Mouse (Mus musculus) left cerebral cortex, adult 9 months (tissue): ENCODE measurements around the gene Eloa.
"Not testable (repeated sequence)": the region's sequence is repeated elsewhere in the genome, so short reads cannot be mapped to it uniquely, and the experiment has no call there.

ENCODE experiments used
- DNase-seq, 2 experiments: peaks; one replicate each; pipeline ENCODE4 v3.0.0; 2022; ENCODE audit warnings: low spot score in 2 of 2

Eloa gene

GRCm38 (mm10) chr4:135985193-135985592 lies 36.4 kb downstream of the Eloa start:
- no peak for DNase-seq

DNA sequence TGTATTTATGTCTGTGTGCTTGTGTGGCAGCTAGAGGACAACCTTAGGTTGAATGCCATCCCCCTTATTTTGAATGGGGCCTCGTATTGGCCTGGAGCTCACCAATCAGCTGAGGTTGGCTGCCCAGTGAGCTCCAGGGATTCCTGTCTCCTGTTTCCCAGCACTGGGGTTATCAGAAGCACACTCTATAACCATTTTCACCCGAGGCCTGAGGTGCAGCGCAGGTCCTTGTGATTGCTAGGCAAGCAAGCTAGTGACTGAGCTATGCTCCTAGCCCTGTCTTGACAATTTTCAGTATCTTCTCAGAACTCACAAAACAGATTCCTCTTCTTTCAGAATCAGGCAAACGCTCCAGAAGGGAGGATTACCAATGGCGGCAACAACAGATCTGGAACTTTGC lies 37.0 kb downstream of the Eloa start:
- DNase-seq, result no peak

- DNase-seq, result peak in 1 of 2 experiments; percentile 80
These were observed 40.0 kb downstream of the Eloa start for GRCm38 (mm10) chr4:135981524-135982063.

- DNase-seq, result not testable (repeated sequence)
These were observed 41.3 kb downstream of the Eloa start for GRCm38 (mm10) chr4:135980223-135980622.

DNA sequence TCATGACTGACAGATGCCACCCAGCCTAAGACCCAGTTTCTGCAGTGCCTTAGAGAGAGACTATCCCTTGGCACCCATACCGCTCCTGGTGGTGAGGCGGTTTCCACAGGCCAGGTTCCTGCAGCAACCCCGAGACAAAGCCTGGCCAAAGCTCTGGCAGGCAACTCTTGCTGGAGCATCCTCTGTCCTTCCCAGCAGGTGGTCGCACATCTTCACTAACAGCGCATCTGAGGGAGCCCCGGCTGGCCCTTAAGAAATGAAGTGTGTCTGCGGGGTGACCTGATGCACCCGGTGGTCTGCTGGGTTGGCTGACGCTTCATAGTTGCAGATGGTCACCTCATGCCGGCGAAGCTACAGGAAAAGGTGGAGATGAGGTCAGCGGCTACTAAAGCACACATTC lies 45.4 kb downstream of the Eloa start:
- no peak for DNase-seq

- no peak for DNase-seq
These were observed 48.4 kb downstream of the Eloa start for GRCm38 (mm10) chr4:135972911-135973811.

DNA sequence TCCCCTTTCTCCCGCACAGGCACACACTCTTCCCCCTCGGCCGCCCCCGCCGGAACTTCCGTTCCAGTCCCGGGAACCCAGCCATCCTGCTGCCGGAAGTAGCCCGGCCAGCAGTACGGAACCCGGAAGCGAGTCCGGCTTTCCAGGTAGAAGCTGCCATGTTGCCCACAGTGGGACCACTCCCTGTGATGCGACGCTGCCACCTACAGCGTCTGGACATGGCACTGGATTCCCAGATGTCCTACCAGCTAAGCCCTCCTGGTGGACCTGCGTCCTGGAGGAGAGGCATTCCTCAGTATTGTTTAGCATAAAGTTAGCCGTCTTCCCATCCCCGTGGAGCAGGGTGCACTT lies 49.0 kb downstream of the Eloa start, which contains the start of gene Lypla2:
Gene Lypla2, minus strand, starts transcription at position 71 of the 351 bp plus-strand sequence.
- peak; percentile 70 to 91 for DNase-seq

DNA sequence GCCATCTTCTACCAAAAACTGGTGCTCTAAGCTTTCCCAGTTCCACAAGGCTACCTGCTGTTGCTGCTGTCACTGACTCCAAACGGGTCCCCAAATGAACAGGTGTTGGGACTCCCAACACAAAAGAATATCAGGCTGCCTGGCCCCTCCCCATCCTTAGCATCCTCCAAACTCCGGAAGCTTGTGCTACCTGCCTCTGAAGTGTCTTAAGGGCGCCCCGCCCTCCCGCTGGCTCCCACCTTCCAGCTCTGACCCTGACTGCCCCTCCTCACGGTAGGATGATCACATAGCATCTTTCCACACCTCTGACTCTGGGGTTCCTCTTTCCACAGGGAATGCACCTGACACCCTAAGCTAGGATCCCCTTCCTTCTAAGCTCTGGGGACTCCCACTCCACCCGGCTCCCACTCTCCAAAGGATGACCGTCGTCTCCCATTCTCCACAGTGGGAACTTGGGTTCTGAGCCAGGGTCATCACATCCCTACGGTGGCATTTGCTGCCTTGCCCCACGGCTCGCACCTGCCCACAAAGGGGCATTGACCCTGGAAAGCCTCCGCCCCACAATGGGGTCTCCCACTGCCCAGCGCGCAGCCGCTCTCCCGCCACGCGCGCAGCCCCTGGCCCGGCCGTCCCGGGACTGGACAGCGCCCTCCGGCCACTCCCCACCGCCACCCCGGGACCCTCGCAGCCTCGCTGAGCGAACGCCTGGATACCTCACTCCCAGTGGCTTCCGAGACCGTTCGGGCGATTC lies 49.6 kb downstream of the Eloa start:
- no peak for DNase-seq

- no peak for DNase-seq
These were observed 51.0 kb downstream of the Eloa start for GRCm38 (mm10) chr4:135970585-135970984.

DNA sequence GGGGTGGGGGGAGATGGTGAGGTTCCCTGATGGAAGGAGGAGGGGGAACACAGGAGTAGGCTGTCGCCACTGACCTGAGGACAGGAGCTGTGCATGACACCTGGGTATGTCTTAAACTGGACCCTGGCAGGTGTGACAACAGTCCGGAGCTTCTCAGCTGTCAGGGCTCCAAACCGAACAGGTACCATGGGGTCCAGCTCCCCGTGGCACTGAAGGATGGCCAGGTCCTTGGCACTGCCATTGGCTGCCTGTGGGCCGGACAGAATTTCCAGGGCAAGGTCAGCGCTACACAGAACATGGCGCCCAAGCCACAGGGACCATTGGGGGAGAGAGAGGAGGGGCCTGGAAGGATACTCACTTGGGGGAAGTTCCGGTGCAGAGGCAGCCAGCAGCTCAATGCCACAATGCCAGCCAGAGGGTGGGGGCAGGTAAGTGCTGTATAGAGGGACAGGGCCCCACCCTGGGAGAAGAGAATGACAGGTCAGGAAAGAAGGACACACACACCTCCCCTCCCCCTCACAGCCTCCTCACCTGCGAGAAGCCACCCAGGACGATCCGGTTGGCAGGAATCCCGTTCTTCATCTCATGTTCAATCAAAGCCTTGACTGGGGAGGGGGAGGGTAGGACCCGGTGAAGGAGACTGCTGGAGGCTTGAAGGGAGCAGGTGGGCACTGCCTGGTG lies 52.4 kb downstream of the Eloa start:
- DNase-seq, result no peak

DNA sequence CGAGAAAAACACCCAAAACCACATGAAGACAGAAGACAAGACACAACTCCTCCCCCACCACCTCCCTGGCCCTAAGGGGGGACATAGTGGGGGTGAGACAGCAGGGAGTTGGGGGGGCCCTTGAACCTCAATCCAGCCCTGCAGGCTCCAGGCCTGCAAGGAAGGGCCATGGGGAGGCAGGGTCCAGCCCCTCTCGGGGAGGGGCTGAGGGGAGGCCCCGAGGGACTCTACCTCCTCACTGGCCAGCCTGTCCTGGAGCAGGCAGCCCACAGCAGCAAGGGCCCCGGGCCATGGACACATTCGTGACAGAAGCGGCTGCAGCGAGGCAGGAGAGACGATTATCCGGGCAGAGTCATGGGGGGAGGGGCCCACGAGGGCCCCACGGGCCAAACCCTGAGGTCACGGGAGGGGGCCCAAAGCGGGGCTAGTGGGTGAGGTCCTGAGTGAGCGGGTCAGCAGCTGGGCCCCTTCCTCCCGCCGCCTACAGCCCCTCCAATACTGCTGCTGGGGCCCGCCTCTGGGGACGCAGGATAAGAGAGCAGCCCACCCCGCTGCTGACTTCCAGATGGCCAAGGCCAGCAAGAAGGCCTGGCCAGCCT lies 53.2 kb downstream of the Eloa start:
- DNase-seq, result no peak

DNA sequence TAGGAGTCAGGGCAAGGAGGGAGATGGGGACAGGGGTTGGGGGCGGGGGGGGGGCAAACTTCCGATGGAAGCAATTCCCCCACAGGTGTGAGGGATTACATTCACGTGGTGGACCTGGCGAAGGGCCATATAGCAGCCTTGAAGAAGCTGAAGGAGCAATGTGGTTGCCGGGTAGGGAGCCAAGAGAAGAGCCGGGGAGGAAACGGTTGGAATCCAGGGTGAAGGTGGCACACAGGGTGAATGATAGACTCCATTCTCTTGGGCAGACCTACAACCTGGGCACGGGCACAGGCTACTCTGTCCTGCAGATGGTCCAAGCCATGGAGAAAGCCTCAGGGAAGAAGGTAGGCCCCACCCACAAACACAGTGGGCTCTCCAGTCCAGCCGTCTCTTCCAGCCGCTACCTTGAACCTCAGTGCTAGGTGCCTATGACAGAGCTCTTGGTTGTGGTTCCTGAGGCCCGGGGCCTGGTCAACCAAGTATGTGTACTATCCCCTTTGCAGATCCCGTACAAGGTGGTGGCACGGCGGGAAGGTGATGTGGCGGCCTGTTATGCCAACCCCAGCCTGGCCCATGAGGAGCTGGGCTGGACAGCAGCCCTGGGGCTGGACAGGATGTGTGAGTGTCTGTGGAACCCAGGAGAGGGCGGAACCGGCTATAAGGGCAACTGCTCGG lies 54.3 kb downstream of the Eloa start:
- DNase-seq, result no peak

DNA sequence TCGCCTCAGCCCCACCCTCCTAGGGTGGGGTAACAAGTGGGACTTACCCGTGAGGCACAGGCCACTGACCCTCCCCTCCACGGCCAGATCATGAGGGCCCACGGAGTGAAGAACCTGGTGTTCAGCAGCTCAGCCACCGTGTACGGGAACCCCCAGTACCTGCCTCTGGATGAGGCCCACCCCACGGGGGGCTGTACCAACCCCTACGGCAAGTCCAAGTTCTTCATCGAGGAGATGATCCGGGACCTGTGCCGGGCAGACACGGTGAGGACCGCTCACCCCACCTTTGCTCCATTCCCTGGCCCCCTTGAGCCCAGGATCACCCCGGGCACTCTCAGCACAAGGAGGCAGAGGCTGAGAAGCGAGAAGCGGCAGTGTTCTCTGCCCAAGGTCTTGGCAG lies 55.3 kb downstream of the Eloa start:
- DNase-seq, result no peak

GRCm38 (mm10) chr4:135965113-135965512 lies 56.5 kb downstream of the Eloa start:
- no peak for DNase-seq

- DNase-seq, result peak in 1 of 2 experiments; percentile 45
These were observed 57.1 kb downstream of the Eloa start for GRCm38 (mm10) chr4:135964426-135964825.

DNA sequence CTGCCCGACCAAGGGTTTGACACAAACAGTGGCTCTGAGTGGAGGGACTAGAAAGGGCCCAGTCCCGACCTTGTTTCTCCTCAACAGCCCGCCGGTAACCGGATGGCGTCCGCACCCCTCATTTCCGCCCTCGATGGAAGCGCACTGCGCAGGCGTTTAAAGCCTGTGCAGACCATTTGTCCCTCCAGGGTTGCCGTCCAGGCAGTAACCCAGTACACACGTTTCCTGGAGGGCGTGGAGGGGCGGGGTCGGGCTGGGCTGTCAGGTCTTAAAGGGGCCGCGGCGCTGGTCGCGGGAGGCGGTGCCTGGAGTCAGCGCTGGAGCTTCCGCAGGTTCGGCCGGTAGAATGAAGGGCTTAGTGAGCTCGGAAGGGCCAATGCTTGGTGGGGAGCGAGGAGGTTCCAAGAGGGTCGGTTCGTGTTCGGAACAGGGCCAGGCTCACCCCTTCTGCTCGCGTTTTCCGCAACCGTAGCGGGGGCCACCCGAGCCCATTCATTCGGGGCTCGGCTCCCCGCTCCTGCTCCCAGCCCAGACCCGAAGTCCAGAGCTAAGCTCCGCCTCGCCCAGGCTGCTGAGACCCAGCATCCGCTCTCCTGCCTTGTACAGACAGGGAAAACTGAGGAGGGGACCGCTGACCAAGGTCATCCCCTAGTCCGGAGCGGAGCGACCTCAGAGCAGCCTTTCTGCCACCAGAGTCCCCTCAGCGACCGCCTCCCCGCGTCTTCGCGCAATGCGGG lies 57.9 kb downstream of the Eloa start, which contains the start of gene Gale:
Gene Gale, plus strand, starts transcription at position 271 of the 737 bp plus-strand sequence.
- DNase-seq, result peak; percentile 80 to 93

DNA sequence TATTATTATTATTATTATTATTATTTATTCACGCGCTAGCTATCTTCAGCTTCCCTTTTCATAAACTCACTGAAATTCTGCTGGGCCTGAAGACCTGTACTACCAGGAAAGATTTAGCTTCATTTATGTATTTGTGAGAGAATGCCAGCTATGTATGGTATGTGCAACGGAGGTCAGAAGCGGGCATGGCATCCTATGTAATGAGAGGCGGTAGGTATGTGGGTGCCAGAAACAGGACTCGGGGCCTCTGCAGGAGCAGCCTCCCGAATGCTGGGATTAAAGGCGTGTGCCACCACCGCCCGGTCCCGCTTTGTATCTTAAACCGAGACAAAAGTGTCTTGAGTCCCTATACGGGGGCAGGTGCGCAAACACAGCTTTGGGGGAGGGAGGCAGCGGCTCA lies 58.6 kb downstream of the Eloa start:
- DNase-seq, result no peak

DNA sequence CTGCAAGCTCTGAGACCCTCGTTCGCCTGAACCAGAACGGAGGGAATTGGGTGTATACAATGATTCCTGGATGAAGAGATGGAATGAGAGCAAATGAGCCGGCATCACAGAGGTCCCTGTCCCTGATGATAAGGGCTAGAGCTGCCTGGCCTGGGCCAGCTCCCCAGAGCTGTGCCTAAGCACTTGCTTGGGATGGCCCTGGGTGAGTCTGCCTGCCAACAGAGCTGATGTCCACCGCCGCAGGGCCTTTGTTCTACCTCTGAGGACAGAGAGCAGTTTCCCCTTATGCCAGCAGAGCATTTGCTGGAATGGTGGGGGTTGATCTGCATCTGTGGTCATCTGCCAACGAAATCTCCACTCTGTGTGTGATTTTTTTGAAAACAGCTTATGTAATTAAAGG lies 59.4 kb downstream of the Eloa start:
- no peak for DNase-seq

DNA sequence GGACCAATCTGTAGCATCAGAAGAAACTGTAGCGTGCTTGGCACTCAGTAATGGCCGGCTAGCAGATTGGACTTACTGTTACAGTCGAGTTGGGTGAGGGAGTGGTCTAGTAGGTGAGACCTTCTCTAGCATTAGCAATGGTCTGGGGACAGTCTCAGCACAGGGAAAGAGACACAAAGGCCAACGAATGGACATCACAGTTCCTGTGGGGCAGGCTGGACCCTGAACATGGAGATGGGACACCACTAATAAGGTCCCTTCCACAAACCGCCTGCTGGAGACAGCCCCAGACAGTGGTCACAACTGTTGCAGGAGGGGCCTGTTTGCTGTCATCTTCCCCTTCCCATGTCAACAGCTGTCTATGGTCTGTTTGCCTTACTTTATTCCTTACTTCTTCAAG lies 59.9 kb downstream of the Eloa start:
- no peak for DNase-seq

DNA sequence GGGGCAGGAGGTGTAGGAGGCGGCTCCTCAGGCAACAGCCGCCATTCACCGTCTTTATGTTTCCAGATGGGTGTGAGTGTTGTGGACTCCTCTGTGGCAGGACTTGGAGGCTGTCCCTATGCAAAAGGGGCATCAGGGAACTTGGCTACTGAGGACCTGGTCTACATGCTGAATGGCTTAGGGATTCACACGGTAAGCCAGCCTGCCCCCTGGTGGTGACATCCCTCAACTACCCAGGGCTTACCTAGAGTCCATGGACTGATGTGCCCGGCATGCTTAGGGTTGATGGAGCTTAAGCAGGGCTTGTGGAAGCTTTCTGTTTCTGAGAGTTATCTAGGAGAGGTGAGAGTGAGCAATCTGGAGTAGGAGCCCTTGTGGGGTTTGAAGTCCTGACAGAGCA lies 60.8 kb downstream of the Eloa start:
- peak in 1 of 2 experiments; percentile 87 for DNase-seq
